Mouse (Mus musculus): ENCODE measurements around the gene Pdlim1.

The Pdlim1 gene

GRCm38 (mm10) chr19:40283415-40283814 is 11.8 kb upstream of the Pdlim1 start:
- DNase-seq: no peak

GRCm38 (mm10) chr19:40278372-40279023 is 6.9 kb upstream of the Pdlim1 start:
- DNase-seq: no peak

- DNase-seq: no peak
These were observed 5.9 kb upstream of the Pdlim1 start for GRCm38 (mm10) chr19:40277494-40277893.

GRCm38 (mm10) chr19:40275401-40276188 is 4.0 kb upstream of the Pdlim1 start:
- DNase-seq: no peak

- no peak for DNase-seq
These were observed 1.0 kb upstream of the Pdlim1 start for GRCm38 (mm10) chr19:40272674-40273073.

GRCm38 (mm10) chr19:40270351-40271307 is 1.0 kb downstream of the Pdlim1 start:
- no peak for DNase-seq

- no peak for DNase-seq
These were observed 2.1 kb downstream of the Pdlim1 start for GRCm38 (mm10) chr19:40269526-40269925.

- DNase-seq: no peak
These were observed 3.1 kb downstream of the Pdlim1 start for GRCm38 (mm10) chr19:40268493-40268892.

GRCm38 (mm10) chr19:40267380-40267779 is 4.3 kb downstream of the Pdlim1 start:
- DNase-seq: no peak

- DNase-seq: no peak
These were observed 12.2 kb downstream of the Pdlim1 start for GRCm38 (mm10) chr19:40259485-40259884.

GRCm38 (mm10) chr19:40257396-40257795 is 14.2 kb downstream of the Pdlim1 start:
- no peak for DNase-seq

GRCm38 (mm10) chr19:40256376-40257050 is 15.1 kb downstream of the Pdlim1 start:
- no peak for DNase-seq

GRCm38 (mm10) chr19:40255561-40255960 is 16.1 kb downstream of the Pdlim1 start:
- no peak for DNase-seq

- no peak for DNase-seq
These were observed 16.9 kb downstream of the Pdlim1 start for GRCm38 (mm10) chr19:40254741-40255140.

GRCm38 (mm10) chr19:40253768-40254167 is 17.9 kb downstream of the Pdlim1 start:
- no peak for DNase-seq

GRCm38 (mm10) chr19:40251115-40251514 is 20.5 kb downstream of the Pdlim1 start:
- DNase-seq: no peak

GRCm38 (mm10) chr19:40249352-40249751 is 22.3 kb downstream of the Pdlim1 start:
- DNase-seq: no peak

- DNase-seq: no peak
These were observed 23.2 kb downstream of the Pdlim1 start for GRCm38 (mm10) chr19:40248476-40248875.

GRCm38 (mm10) chr19:40247268-40247666 is 24.4 kb downstream of the Pdlim1 start:
- DNase-seq: no peak

- no peak for DNase-seq
These were observed 24.9 kb downstream of the Pdlim1 start for GRCm38 (mm10) chr19:40246646-40247267.

- DNase-seq: no peak
These were observed 30.6 kb downstream of the Pdlim1 start for GRCm38 (mm10) chr19:40240838-40241689.
